ENCODE assay signal across 15 mouse cellular contexts in genomic region chr5:32154931-32155688, GRCm38 (mm10). TPM values are rescaled to one million over a fixed set of nuclear protein-coding genes. Genes with fewer than 3 reads are reported as not detected.
DNase-seq lines count a peak whose midpoint lies in the region; ATAC-seq and TF ChIP-seq lines count a peak whose summit lies in the region.
"Had no signal": no experiment of that assay in that cellular context is flagged by ENCODE, and none has a peak within 500 bp of the region (broad histone marks: within the 10 kb centered on the region; RNA-seq: fewer than 3 reads in every experiment).

No protein-coding gene starts in this region.

- 0 out of 2 replicates have a peak overlapping the region, but pooled peaks have one; percentile 8 for H3K9ac ChIP-seq in stomach, postnatal 0 days (ENCODE audit: low read length)
- H3K9ac ChIP-seq in forebrain, embryonic 13.5 days = no peak overlapping the region
- H3K9ac ChIP-seq: hindbrain, embryonic 14.5 days; limb, embryonic 15.5 days; lung, embryonic 14.5 days; neural tube, embryonic 15.5 days had no signal

- no peaks in the 10 kb centered on the region for H3K4me1 ChIP-seq in stomach, postnatal 0 days (replicated peaks; ENCODE audit: control insufficient read depth, insufficient read depth)
- H3K4me1 ChIP-seq in forebrain, embryonic 13.5 days = 0 out of 2 replicates have a peak, but pooled peaks cover 5% of the 10 kb centered on the region

- H3K27ac ChIP-seq in layer of hippocampus, adult 2 months = no peak overlapping the region
- H3K27ac ChIP-seq in stomach, postnatal 0 days (replicated peaks) = peak overlapping the region; percentile 24; the same call in 1 of the 2 replicates
- H3K27ac ChIP-seq in forebrain, embryonic 13.5 days = no peak overlapping the region
- H3K27ac ChIP-seq: hindbrain, embryonic 14.5 days; limb, embryonic 15.5 days; neural tube, embryonic 15.5 days had no signal

- H3K4me3 ChIP-seq in layer of hippocampus, adult 2 months = no peak overlapping the region
- no peak overlapping the region for H3K4me3 ChIP-seq in stomach, postnatal 0 days (ENCODE audit: low read depth, low read length)
- H3K4me3 ChIP-seq in forebrain, embryonic 13.5 days = no peak overlapping the region
- H3K4me3 ChIP-seq: limb, embryonic 15.5 days; neural tube, embryonic 15.5 days had no signal

- DNase-seq in gastrocnemius, postnatal 25 days = peak; percentile 25
- no peak for DNase-seq in gastrocnemius, postnatal 4 days (ENCODE audit: low spot score in 2 of 2)
- no peak for DNase-seq in layer of hippocampus, adult 2 months (ENCODE audit: low spot score in 2 of 2)
- DNase-seq in layer of hippocampus, adult 9-10 months (ENCODE audit: low spot score) = no peak
- peak; percentile 53 to 61 for DNase-seq in heart, postnatal 10 days
- DNase-seq in stomach, postnatal 0 days (ENCODE audit: low spot score) = no peak
- no peak for DNase-seq in embryo, embryonic 10.5 days (ENCODE audit: low spot score)
- DNase-seq: cerebellum, adult 18-20 months; lung, embryonic 14.5 days; thymus, adult 18-20 months had no signal

- H3K36me3 ChIP-seq in stomach, postnatal 0 days (ENCODE audit: control insufficient read depth, insufficient read depth, low read length) = peaks cover 57% of the 10 kb centered on the region
- no peaks in the 10 kb centered on the region for H3K36me3 ChIP-seq in forebrain, embryonic 13.5 days (ENCODE audit: poor library complexity, severe bottlenecking)
- H3K36me3 ChIP-seq: neural tube, embryonic 15.5 days had no signal

- no peaks in the 10 kb centered on the region for H3K27me3 ChIP-seq in stomach, postnatal 0 days (ENCODE audit: control insufficient read depth, insufficient read depth, low read length)
- no peaks in the 10 kb centered on the region for H3K27me3 ChIP-seq in forebrain, embryonic 13.5 days
- H3K27me3 ChIP-seq: limb, embryonic 15.5 days; neural tube, embryonic 15.5 days had no signal

- no peak overlapping the region for H3K4me2 ChIP-seq in stomach, postnatal 0 days (replicated peaks; ENCODE audit: low read depth)
- no peak overlapping the region for H3K4me2 ChIP-seq in forebrain, embryonic 13.5 days
- H3K4me2 ChIP-seq: hindbrain, embryonic 14.5 days; limb, embryonic 15.5 days; lung, embryonic 14.5 days; neural tube, embryonic 15.5 days had no signal

- intact Hi-C loops in heart, postnatal 10 days (cut with DNase I) = no loop called here

- 65% methylated on average over 9 of the region's 9 CpGs for WGBS in stomach, postnatal 0 days
- 84% methylated on average over 9 of the region's 9 CpGs for WGBS in forebrain, embryonic 13.5 days

- no peaks in the 10 kb centered on the region for H3K9me3 ChIP-seq in stomach, postnatal 0 days (ENCODE audit: control insufficient read depth, low read length)
- H3K9me3 ChIP-seq in forebrain, embryonic 13.5 days (replicated peaks) = no peaks in the 10 kb centered on the region
- H3K9me3 ChIP-seq: limb, embryonic 15.5 days; neural tube, embryonic 15.5 days had no signal

- no peak for TF ChIP-seq EP300 in stomach, postnatal 0 days (optimal IDR thresholded peaks at IDR 0.05)

- ATAC-seq in stomach, postnatal 0 days (ENCODE audit: low FRiP score, low TSS enrichment) = no peak
- no peak for ATAC-seq in forebrain, embryonic 13.5 days
- ATAC-seq: forebrain, embryonic 16.5 days had no signal

- 0 out of 2 replicates have a peak, but pooled peaks have one; percentile 8 for TF ChIP-seq CTCF in layer of hippocampus, adult 2 months (conservative IDR thresholded peaks at IDR 0.05)
- 0 out of 2 replicates have a peak, but pooled peaks have one; percentile 20 for TF ChIP-seq CTCF in stomach, postnatal 0 days (IDR thresholded peaks at IDR 0.05; ENCODE audit: low read depth)

RNA-seq across cellular contexts. Expression of gene Fosl2, which starts 19.5 kb away (rescaled TPM):
- total RNA-seq in gastrocnemius, postnatal 25 days (2021) = 10 to 100 TPM in 1 of 2 experiments, 1 to 10 TPM in 1; 9.9 to 12.4 TPM
- total RNA-seq in gastrocnemius, postnatal 4 days (2021) = 10 to 100 TPM; 23.2 to 33.3 TPM
- 10 to 100 TPM; 52.1 to 52.5 TPM for total RNA-seq in layer of hippocampus, adult 2 months (2021)
- total RNA-seq in heart, postnatal 10 days (2021) = 10 to 100 TPM; 21.4 to 22.5 TPM
- polyA plus RNA-seq in stomach, postnatal 0 days (2015; fragmentation: Nextera tagmentation; extraction: Ambion mirVana) = 10.5 and 11.7 TPM in 2 replicates
- 0.59 and 0.66 TPM in 2 replicates for polyA plus RNA-seq in forebrain, embryonic 13.5 days (2015; fragmentation: Nextera tagmentation; extraction: Ambion mirVana)

Comparison
In these comparisons a context has a peak if more than half of its experiments do, and no peak if none do; other contexts are left out.
1. DNase-seq: peak in gastrocnemius, postnatal 25 days (single experiment) and heart, postnatal 10 days (2 of 2); none in gastrocnemius, postnatal 4 days (0 of 2), layer of hippocampus, adult 2 months (0 of 2), layer of hippocampus, adult 9-10 months (single experiment), stomach, postnatal 0 days (single experiment) and embryo, embryonic 10.5 days (single experiment).